ENCODE assay signal across 13 mouse cellular contexts in genomic region chr6:82043634-82044033, GRCm38 (mm10). TPM values are rescaled to one million over a fixed set of nuclear protein-coding genes. Genes with fewer than 3 reads are reported as not detected.
DNase-seq lines count a peak whose midpoint lies in the region; ATAC-seq and TF ChIP-seq lines count a peak whose summit lies in the region.
"Had no signal": no experiment of that assay in that cellular context is flagged by ENCODE, and none has a peak within 500 bp of the region (broad histone marks: within the 10 kb centered on the region; RNA-seq: fewer than 3 reads in every experiment).

No protein-coding gene starts in this region.

- peaks cover 31% of the 10 kb centered on the region for H3K4me1 ChIP-seq in lung, embryonic 14.5 days (ENCODE audit: insufficient read depth)
- H3K4me1 ChIP-seq in intestine, embryonic 14.5 days (replicated peaks; ENCODE audit: control insufficient read depth, insufficient read depth, low read length) = peaks cover 40% of the 10 kb centered on the region
- peaks cover 35% of the 10 kb centered on the region for H3K4me1 ChIP-seq in stomach, embryonic 14.5 days (ENCODE audit: control insufficient read depth, insufficient read depth, low read length)

- no peaks in the 10 kb centered on the region for H3K27me3 ChIP-seq in lung, embryonic 14.5 days (ENCODE audit: insufficient read depth, low read length)
- H3K27me3 ChIP-seq in intestine, embryonic 14.5 days (replicated peaks; ENCODE audit: control insufficient read depth, insufficient read depth, low read length) = 0 out of 2 replicates have a peak, but pooled peaks cover 4% of the 10 kb centered on the region
- no peaks in the 10 kb centered on the region for H3K27me3 ChIP-seq in stomach, embryonic 14.5 days (ENCODE audit: control insufficient read depth, insufficient read depth, low read length)
- H3K27me3 ChIP-seq: CH12.LX had no signal

- peak overlapping the region; percentile 70 for H3K4me3 ChIP-seq in lung, embryonic 14.5 days (ENCODE audit: low read depth, low read length)
- H3K4me3 ChIP-seq in intestine, embryonic 14.5 days (ENCODE audit: low read depth, low read length) = peak overlapping the region; percentile 72
- peak overlapping the region; percentile 63 for H3K4me3 ChIP-seq in stomach, embryonic 14.5 days (ENCODE audit: low read depth, low read length)

- ATAC-seq in lung, embryonic 14.5 days (ENCODE audit: insufficient read depth) = no peak
- no peak for ATAC-seq in intestine, embryonic 14.5 days (replicated peaks; ENCODE audit: low FRiP score, low TSS enrichment, low read depth)
- ATAC-seq in stomach, embryonic 14.5 days (ENCODE audit: insufficient number of reproducible peaks, insufficient read depth, low FRiP score, low read depth) = no peak

- peak overlapping the region; percentile 37; the same call in 1 of the 2 replicates for H3K9ac ChIP-seq in lung, embryonic 14.5 days
- no peak overlapping the region for H3K9ac ChIP-seq in intestine, embryonic 14.5 days (ENCODE audit: low read length)
- H3K9ac ChIP-seq in stomach, embryonic 14.5 days (replicated peaks; ENCODE audit: low read depth, low read length) = 0 out of 2 replicates have a peak overlapping the region, but pooled peaks have one; percentile 2
- H3K9ac ChIP-seq: neural tube, embryonic 13.5 days had no signal

- peak overlapping the region; percentile 25; the same call in 1 of the 2 replicates for H3K27ac ChIP-seq in lung, embryonic 14.5 days (ENCODE audit: low read depth)
- no peak overlapping the region for H3K27ac ChIP-seq in intestine, embryonic 14.5 days (ENCODE audit: low read depth)
- H3K27ac ChIP-seq in stomach, embryonic 14.5 days (ENCODE audit: low read length) = no peak overlapping the region
- H3K27ac ChIP-seq: neural tube, embryonic 13.5 days had no signal

- H3K36me3 ChIP-seq in lung, embryonic 14.5 days (ENCODE audit: insufficient read depth) = peaks cover 7% of the 10 kb centered on the region; the same call in 1 of the 2 replicates
- H3K36me3 ChIP-seq in intestine, embryonic 14.5 days (ENCODE audit: control insufficient read depth, insufficient read depth, low read length) = no peaks in the 10 kb centered on the region
- no peaks in the 10 kb centered on the region for H3K36me3 ChIP-seq in stomach, embryonic 14.5 days (ENCODE audit: control insufficient read depth, insufficient read depth, low read length)
- H3K36me3 ChIP-seq: neural tube, embryonic 13.5 days had no signal

- no peak for DNase-seq in lung, embryonic 14.5 days
- DNase-seq in lung, postnatal 4 days = no peak
- DNase-seq in intestine, embryonic 14.5 days (ENCODE audit: low spot score) = no peak
- DNase-seq in kidney, postnatal 25 days = peak; percentile 59 to 84
- DNase-seq in gastrocnemius, postnatal 4 days (ENCODE audit: low spot score in 2 of 2) = no peak
- no peak for DNase-seq in layer of hippocampus, adult 11-12 months (ENCODE audit: low spot score)
- no peak for DNase-seq in cerebellum, postnatal 36 days
- DNase-seq: heart, postnatal 10 days; thymus, adult 18-20 months had no signal

- WGBS in lung, embryonic 14.5 days = 28% methylated on average over 4 of the region's 4 CpGs
- 36% methylated on average over 4 of the region's 4 CpGs for WGBS in intestine, embryonic 14.5 days
- WGBS in stomach, embryonic 14.5 days = 36% methylated on average over 4 of the region's 4 CpGs

- H3K9me3 ChIP-seq in lung, embryonic 14.5 days (ENCODE audit: low read depth, low read length) = no peaks in the 10 kb centered on the region
- H3K9me3 ChIP-seq in intestine, embryonic 14.5 days (ENCODE audit: control insufficient read depth, low read length) = no peaks in the 10 kb centered on the region
- H3K9me3 ChIP-seq in stomach, embryonic 14.5 days (ENCODE audit: control insufficient read depth, low read depth, low read length) = no peaks in the 10 kb centered on the region
- H3K9me3 ChIP-seq: megakaryocyte, embryonic 14.5 days; neural tube, embryonic 13.5 days had no signal

- TF ChIP-seq CTCF in lung, embryonic 14.5 days (IDR thresholded peaks at IDR 0.05; ENCODE audit: low read depth) = no peak

- peak overlapping the region; percentile 78 for H3K4me2 ChIP-seq in lung, embryonic 14.5 days
- H3K4me2 ChIP-seq in intestine, embryonic 14.5 days (ENCODE audit: low read length) = peak overlapping the region; percentile 79
- H3K4me2 ChIP-seq in stomach, embryonic 14.5 days (replicated peaks; ENCODE audit: low read depth, low read length) = peak overlapping the region; percentile 89

RNA-seq across cellular contexts. Expression of gene Eva1a, which starts 2.8 kb away (rescaled TPM):
- 46.5 and 53.7 TPM in 2 replicates for polyA plus RNA-seq in lung, embryonic 14.5 days (2014; fragmentation: Nextera tagmentation; extraction: Ambion mirVana)
- polyA plus RNA-seq in intestine, embryonic 14.5 days (2014; fragmentation: Nextera tagmentation; extraction: Ambion mirVana) = 22.3 and 22.4 TPM in 2 replicates
- polyA plus RNA-seq in stomach, embryonic 14.5 days (2014; fragmentation: Nextera tagmentation; extraction: Ambion mirVana) = 25.2 and 26.1 TPM in 2 replicates
- total RNA-seq in gastrocnemius, postnatal 4 days (2021) = 1 to 10 TPM; 2.9 to 3.3 TPM
- total RNA-seq: CH12.LX had no signal

Comparison
In these comparisons a context has a peak if more than half of its experiments do, and no peak if none do; other contexts are left out.
1. DNase-seq: peak in kidney, postnatal 25 days (2 of 2); none in lung, embryonic 14.5 days (single experiment), lung, postnatal 4 days (0 of 2), intestine, embryonic 14.5 days (single experiment), gastrocnemius, postnatal 4 days (0 of 2), layer of hippocampus, adult 11-12 months (single experiment) and cerebellum, postnatal 36 days (0 of 2).
2. Peak in every context shown above with its lines, with median percentiles within 50 percentile points of each other: H3K4me2 ChIP-seq and H3K4me3 ChIP-seq.